Mouse (Mus musculus) intestine, embryonic 14.5 days (tissue): ENCODE measurements around the gene Olfr92. TPM values are rescaled to one million over a fixed set of nuclear protein-coding genes. Genes with fewer than 3 reads are reported as not detected.

Experiments used
- polyA plus RNA-seq: library from polyadenylated mRNA; unstranded; fragments of >200 nt; fragmentation: Nextera tagmentation; extraction: Ambion mirVana; gene quantifications from 2 replicates; pipeline ENCODE4 v1.2.1, GENCODE M21; 2014

The Olfr92 gene
- polyA plus RNA-seq, 1 experiment from 2014 or later: not detected

Other genes with a start within 250 kb of the Olfr92 start
- 0.11 and 0.78 TPM in 2 replicates for gene Trim40, start 230.0 kb downstream of the Olfr92 start, polyA plus RNA-seq
- 21.4 and 25.7 TPM in 2 replicates for gene Trim31, start 222.0 kb downstream of the Olfr92 start, polyA plus RNA-seq
- gene Rnf39, start 177.2 kb downstream of the Olfr92 start, polyA plus RNA-seq: 1.3 and 1.5 TPM in 2 replicates
- 120 and 132 TPM in 2 replicates for gene Ppp1r11, start 168.3 kb downstream of the Olfr92 start, polyA plus RNA-seq
- 88.7 and 91.2 TPM in 2 replicates for gene Znrd1, start 161.5 kb downstream of the Olfr92 start, polyA plus RNA-seq
- gene Znrd1as, start 161.5 kb downstream of the Olfr92 start, polyA plus RNA-seq: 4.9 and 6.6 TPM in 2 replicates
- not detected in 2 replicates for gene 2410137M14Rik, start 138.9 kb downstream of the Olfr92 start, polyA plus RNA-seq
- 0.16 and 0.51 TPM in 2 replicates for gene H2-M5, start 130.6 kb downstream of the Olfr92 start, polyA plus RNA-seq
- gene Zfp57, start 118.9 kb downstream of the Olfr92 start, polyA plus RNA-seq: 78.3 and 85.0 TPM in 2 replicates
- 0.14 and 0.24 TPM in 2 replicates for gene Mog, start 96.7 kb downstream of the Olfr92 start, polyA plus RNA-seq
- 12.6 and 13.7 TPM in 2 replicates for gene Gabbr1, start 74.1 kb downstream of the Olfr92 start, polyA plus RNA-seq
- gene Olfr90, start 31.6 kb downstream of the Olfr92 start, polyA plus RNA-seq: 0.07 TPM in 1 of 2 replicates, not detected in the other
- not detected in 2 replicates for gene Olfr91, start 21.8 kb downstream of the Olfr92 start, polyA plus RNA-seq
- gene Olfr93, start 41.4 kb upstream of the Olfr92 start, polyA plus RNA-seq: not detected in 2 replicates
- gene Ubd, start 73.8 kb upstream of the Olfr92 start, polyA plus RNA-seq: not detected in 2 replicates
- not detected in 2 replicates for gene Olfr94, start 80.9 kb upstream of the Olfr92 start, polyA plus RNA-seq
- not detected in 2 replicates for gene Olfr95, start 93.0 kb upstream of the Olfr92 start, polyA plus RNA-seq
- gene Olfr96, start 100.1 kb upstream of the Olfr92 start, polyA plus RNA-seq: not detected in 2 replicates
- not detected in 2 replicates for gene Olfr97, start 117.2 kb upstream of the Olfr92 start, polyA plus RNA-seq
- not detected in 2 replicates for gene Olfr98, start 143.7 kb upstream of the Olfr92 start, polyA plus RNA-seq
- gene H2-M3, start 150.1 kb upstream of the Olfr92 start, polyA plus RNA-seq: 4.6 and 5.4 TPM in 2 replicates
- not detected in 2 replicates for gene Olfr99, start 163.4 kb upstream of the Olfr92 start, polyA plus RNA-seq
- not detected in 2 replicates for gene Olfr101, start 184.2 kb upstream of the Olfr92 start, polyA plus RNA-seq
- gene Olfr102, start 197.0 kb upstream of the Olfr92 start, polyA plus RNA-seq: not detected in 2 replicates
- gene Olfr103, start 219.6 kb upstream of the Olfr92 start, polyA plus RNA-seq: not detected in 2 replicates
- gene Olfr104-ps, start 239.5 kb upstream of the Olfr92 start, polyA plus RNA-seq: not detected in 2 replicates